Comparison of ENCODE assay signal across 11 mouse cellular contexts in the genomic region with DNA sequence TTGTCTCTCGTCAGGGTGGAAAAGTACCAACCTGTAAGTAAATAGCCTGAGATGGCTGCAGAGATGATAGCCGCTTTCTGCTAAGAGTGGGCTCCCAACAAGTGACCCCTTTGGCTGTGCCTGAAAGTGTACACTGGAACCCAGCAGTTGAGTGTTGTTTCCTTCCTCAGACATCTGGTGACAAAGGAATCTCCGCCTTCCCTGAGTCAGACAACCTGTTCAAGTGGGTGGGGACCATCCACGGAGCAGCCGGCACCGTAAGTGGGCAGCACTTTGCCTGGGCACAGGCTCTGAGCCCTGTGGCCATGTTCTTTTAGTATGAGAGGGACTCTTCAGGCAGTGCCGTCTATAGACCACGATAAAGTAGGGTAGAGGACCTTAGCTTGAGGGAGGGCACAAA. TPM values are rescaled to one million over a fixed set of nuclear protein-coding genes. Genes with fewer than 3 reads are reported as not detected.
DNase-seq lines count a peak whose midpoint lies in the region; ATAC-seq and TF ChIP-seq lines count a peak whose summit lies in the region.
"Had no signal": no experiment of that assay in that cellular context is flagged by ENCODE, and none has a peak within 500 bp of the region (broad histone marks: within the 10 kb centered on the region; RNA-seq: fewer than 3 reads in every experiment).

No protein-coding gene starts in this region.

- peak overlapping the region; percentile 94 for H3K4me2 ChIP-seq in limb, embryonic 15.5 days
- peak overlapping the region; percentile 92 for H3K4me2 ChIP-seq in stomach, postnatal 0 days (replicated peaks; ENCODE audit: low read depth)

- intact Hi-C loops in left cerebral cortex, postnatal 25 days (cut with DNase I), result no loop called here

- ATAC-seq in erythroblast, adult 5-6 weeks (replicated peaks; ENCODE audit: low FRiP score, poor library complexity, severe bottlenecking), result no peak
- no peak for ATAC-seq in limb, embryonic 15.5 days (ENCODE audit: insufficient number of reproducible peaks, low FRiP score, low TSS enrichment, low read depth)
- ATAC-seq in stomach, postnatal 0 days (ENCODE audit: low FRiP score, low TSS enrichment), result no peak

- no peaks in the 10 kb centered on the region for H3K9me3 ChIP-seq in erythroblast, embryonic 14.5 days (ENCODE audit: control insufficient read depth, low read length)
- no peaks in the 10 kb centered on the region for H3K9me3 ChIP-seq in limb, embryonic 15.5 days
- H3K9me3 ChIP-seq in stomach, postnatal 0 days (ENCODE audit: control insufficient read depth, low read length), result no peaks in the 10 kb centered on the region

- H3K36me3 ChIP-seq in erythroblast, embryonic 14.5 days (ENCODE audit: control insufficient read depth), result peaks cover 82% of the 10 kb centered on the region
- peaks cover 16% of the 10 kb centered on the region; the same call in 1 of the 2 replicates for H3K36me3 ChIP-seq in thymus, adult 2 months (ENCODE audit: control insufficient read depth, insufficient read depth, low read length)
- peaks cover 40% of the 10 kb centered on the region for H3K36me3 ChIP-seq in limb, embryonic 15.5 days
- H3K36me3 ChIP-seq in stomach, postnatal 0 days (ENCODE audit: control insufficient read depth, insufficient read depth, low read length), result peaks cover 13% of the 10 kb centered on the region

- peaks cover 69% of the 10 kb centered on the region for H3K4me1 ChIP-seq in erythroblast, embryonic 14.5 days (ENCODE audit: control insufficient read depth)
- peaks cover 21% of the 10 kb centered on the region for H3K4me1 ChIP-seq in thymus, adult 2 months (replicated peaks; ENCODE audit: control insufficient read depth, insufficient read depth, low read length)
- peaks cover 26% of the 10 kb centered on the region for H3K4me1 ChIP-seq in limb, embryonic 15.5 days
- 0 out of 2 replicates have a peak, but pooled peaks cover 4% of the 10 kb centered on the region for H3K4me1 ChIP-seq in stomach, postnatal 0 days (replicated peaks; ENCODE audit: control insufficient read depth, insufficient read depth)

- no peak for TF ChIP-seq POLR2A in thymus, adult 2 months (IDR thresholded peaks at IDR 0.05; ENCODE audit: control insufficient read depth, extremely low read depth, insufficient read depth, low read length, poor library complexity)

- TF ChIP-seq CTCF in thymus, adult 2 months (IDR thresholded peaks at IDR 0.05; ENCODE audit: borderline replicate concordance, control insufficient read depth, extremely low read depth, insufficient read depth, low read length, poor library complexity), result no peak
- no peak for TF ChIP-seq CTCF in stomach, postnatal 0 days (IDR thresholded peaks at IDR 0.05; ENCODE audit: low read depth)

- no peak for TF ChIP-seq EP300 in stomach, postnatal 0 days (optimal IDR thresholded peaks at IDR 0.05)

- H3K9ac ChIP-seq in limb, embryonic 15.5 days, result 0 out of 2 replicates have a peak overlapping the region, but pooled peaks have one; percentile 2
- H3K9ac ChIP-seq in stomach, postnatal 0 days (ENCODE audit: low read length), result no peak overlapping the region

- peak overlapping the region; percentile 74 for H3K4me3 ChIP-seq in erythroblast, embryonic 14.5 days (replicated peaks)
- H3K4me3 ChIP-seq in thymus, adult 2 months (ENCODE audit: control insufficient read depth, insufficient read depth, low read length), result peak overlapping the region; percentile 71; the same call in 1 of the 2 replicates
- H3K4me3 ChIP-seq in limb, embryonic 15.5 days, result peak overlapping the region; percentile 88
- H3K4me3 ChIP-seq in stomach, postnatal 0 days (ENCODE audit: low read depth, low read length), result peak overlapping the region; percentile 83; the same call in 1 of the 2 replicates

- no peak for DNase-seq in thymus, adult 2 months
- DNase-seq in thymus, postnatal 36 days, result no peak
- DNase-seq in stomach, postnatal 0 days (ENCODE audit: low spot score), result no peak
- DNase-seq in left cerebral cortex, postnatal 25 days (ENCODE audit: low spot score in 2 of 2), result no peak
- no peak for DNase-seq in frontal cortex, postnatal 14 days (ENCODE audit: low spot score in 2 of 2)
- DNase-seq: adrenal gland, postnatal 25 days; spleen, adult 18-20 months had no signal

- WGBS in thymus, adult 2 months, result 87% methylated on average over 8 of the region's 8 CpGs
- WGBS in limb, embryonic 15.5 days, result 71% methylated on average over 8 of the region's 8 CpGs
- WGBS in stomach, postnatal 0 days, result 52% methylated on average over 8 of the region's 8 CpGs

- H3K27me3 ChIP-seq in erythroblast, embryonic 14.5 days (ENCODE audit: control insufficient read depth), result peaks cover 4% of the 10 kb centered on the region
- no peaks in the 10 kb centered on the region for H3K27me3 ChIP-seq in thymus, adult 2 months (ENCODE audit: control insufficient read depth, insufficient read depth, low read length)
- H3K27me3 ChIP-seq in limb, embryonic 15.5 days, result no peaks in the 10 kb centered on the region
- no peaks in the 10 kb centered on the region for H3K27me3 ChIP-seq in stomach, postnatal 0 days (ENCODE audit: control insufficient read depth, insufficient read depth, low read length)

- no peak overlapping the region for H3K27ac ChIP-seq in thymus, adult 2 months (ENCODE audit: control insufficient read depth, insufficient read depth, low read length)
- H3K27ac ChIP-seq in limb, embryonic 15.5 days, result no peak overlapping the region
- no peak overlapping the region for H3K27ac ChIP-seq in stomach, postnatal 0 days (replicated peaks)

RNA-seq across cellular contexts. Expression of a gene that starts 1.4 kb away (rescaled TPM):
- polyA plus RNA-seq in erythroblast, embryonic 14.5 days (2012), result 158 and 179 TPM in 2 replicates
- total RNA-seq in erythroblast, adult 5-6 weeks (2015; ENCODE audit: low replicate concordance), result 268 and 318 TPM in 2 replicates
- 123 and 215 TPM in 2 replicates for total RNA-seq in erythroblast, adult 5-6 weeks (2017; ENCODE audit: low replicate concordance)
- polyA plus RNA-seq in thymus, adult 2 months (2012; rRNA removed), result 327 and 434 TPM in 2 replicates
- polyA plus RNA-seq in limb, embryonic 15.5 days (2015; fragmentation: Nextera tagmentation; extraction: Ambion mirVana), result 293 and 311 TPM in 2 replicates
- polyA plus RNA-seq in stomach, postnatal 0 days (2015; fragmentation: Nextera tagmentation; extraction: Ambion mirVana), result 74.1 and 104 TPM in 2 replicates
- total RNA-seq in left cerebral cortex, postnatal 25 days (2021), result under 1 TPM; 0.60 to 0.89 TPM

RNA-seq across cellular contexts. Expression of a gene that starts 8.6 kb away (rescaled TPM):
- polyA plus RNA-seq in erythroblast, embryonic 14.5 days (2012), result not detected in 2 replicates
- total RNA-seq in erythroblast, adult 5-6 weeks (2015; ENCODE audit: low replicate concordance), result not detected in 2 replicates
- not detected in 2 replicates for total RNA-seq in erythroblast, adult 5-6 weeks (2017; ENCODE audit: low replicate concordance)
- polyA plus RNA-seq in thymus, adult 2 months (2012; rRNA removed), result 0.38 TPM in 1 of 2 replicates, not detected in the other
- polyA plus RNA-seq in limb, embryonic 15.5 days (2015; fragmentation: Nextera tagmentation; extraction: Ambion mirVana), result 350 and 1,119 TPM in 2 replicates
- 7.0 and 8.5 TPM in 2 replicates for polyA plus RNA-seq in stomach, postnatal 0 days (2015; fragmentation: Nextera tagmentation; extraction: Ambion mirVana)
- total RNA-seq in left cerebral cortex, postnatal 25 days (2021), result not detected
- total RNA-seq: adrenal gland, postnatal 25 days; left cerebral cortex, postnatal 10 days had no signal

RNA-seq across cellular contexts. Expression of a gene that starts 14.5 kb away (rescaled TPM):
- polyA plus RNA-seq in erythroblast, embryonic 14.5 days (2012), result 1.5 and 2.4 TPM in 2 replicates
- 2.1 and 2.9 TPM in 2 replicates for total RNA-seq in erythroblast, adult 5-6 weeks (2015; ENCODE audit: low replicate concordance)
- 0.43 and 0.98 TPM in 2 replicates for total RNA-seq in erythroblast, adult 5-6 weeks (2017; ENCODE audit: low replicate concordance)
- polyA plus RNA-seq in thymus, adult 2 months (2012; rRNA removed), result 9.0 and 11.9 TPM in 2 replicates
- polyA plus RNA-seq in limb, embryonic 15.5 days (2015; fragmentation: Nextera tagmentation; extraction: Ambion mirVana), result 33.8 and 40.5 TPM in 2 replicates
- 13.9 and 14.9 TPM in 2 replicates for polyA plus RNA-seq in stomach, postnatal 0 days (2015; fragmentation: Nextera tagmentation; extraction: Ambion mirVana)
- total RNA-seq in left cerebral cortex, postnatal 25 days (2021), result 10 to 100 TPM; 49.6 to 57.6 TPM

RNA-seq across cellular contexts. Expression of a gene that starts 25.3 kb away (rescaled TPM):
- polyA plus RNA-seq in erythroblast, embryonic 14.5 days (2012), result 16.3 and 17.4 TPM in 2 replicates
- 79.2 and 130 TPM in 2 replicates for total RNA-seq in erythroblast, adult 5-6 weeks (2015; ENCODE audit: low replicate concordance)
- total RNA-seq in erythroblast, adult 5-6 weeks (2017; ENCODE audit: low replicate concordance), result 137 and 237 TPM in 2 replicates
- polyA plus RNA-seq in thymus, adult 2 months (2012; rRNA removed), result 60.6 and 134 TPM in 2 replicates
- 61.0 and 63.9 TPM in 2 replicates for polyA plus RNA-seq in limb, embryonic 15.5 days (2015; fragmentation: Nextera tagmentation; extraction: Ambion mirVana)
- polyA plus RNA-seq in stomach, postnatal 0 days (2015; fragmentation: Nextera tagmentation; extraction: Ambion mirVana), result 38.0 and 39.1 TPM in 2 replicates
- 10 to 100 TPM; 36.6 to 39.3 TPM for total RNA-seq in left cerebral cortex, postnatal 25 days (2021)

RNA-seq across cellular contexts. Expression of a gene that starts 25.4 kb away (rescaled TPM):
- 0.04 and 0.07 TPM in 2 replicates for polyA plus RNA-seq in erythroblast, embryonic 14.5 days (2012)
- total RNA-seq in erythroblast, adult 5-6 weeks (2015; ENCODE audit: low replicate concordance), result 16.7 and 19.9 TPM in 2 replicates
- total RNA-seq in erythroblast, adult 5-6 weeks (2017; ENCODE audit: low replicate concordance), result 10.0 and 12.8 TPM in 2 replicates
- 0.23 and 0.41 TPM in 2 replicates for polyA plus RNA-seq in thymus, adult 2 months (2012; rRNA removed)
- 0.41 and 0.50 TPM in 2 replicates for polyA plus RNA-seq in limb, embryonic 15.5 days (2015; fragmentation: Nextera tagmentation; extraction: Ambion mirVana)
- 1.4 TPM in 2 replicates for polyA plus RNA-seq in stomach, postnatal 0 days (2015; fragmentation: Nextera tagmentation; extraction: Ambion mirVana)
- total RNA-seq in left cerebral cortex, postnatal 25 days (2021), result 1 to 10 TPM; 1.6 to 1.9 TPM

Comparison
In these comparisons a context has a peak if more than half of its experiments do, and no peak if none do; other contexts are left out.
1. RNA of a gene that starts 8.6 kb away (polyA plus RNA-seq): 350 to 1,119 TPM in limb, embryonic 15.5 days; 7.0 to 8.5 TPM in stomach, postnatal 0 days, 0.38 TPM in thymus, adult 2 months and not detected in erythroblast, embryonic 14.5 days; every median in the first group is over 10 times any median in the second.
2. Peak in every context shown above with its lines, with median percentiles within 50 percentile points of each other: H3K4me3 ChIP-seq.